Mouse (Mus musculus) heart, adult 2 months (tissue): Measurements from ENCODE around the gene Gm3776.

Source experiments
- CTCF ChIP-seq: fragments of 200-600 bp; IDR thresholded peaks from 2 replicates; pipeline ENCODE4 v1.8.1; 2022; ENCODE audit warnings: antibody characterized with exemption, mild to moderate bottlenecking, moderate library complexity
- EP300 ChIP-seq: fragments of 200-500 bp; IDR thresholded peaks from 2 replicates; pipeline ENCODE4 v1.6.1; 2011; ENCODE audit warnings: low read depth, low read length, control low read depth; ENCODE audit not compliant: insufficient read depth
- POLR2A ChIP-seq: fragments of 200-500 bp; IDR thresholded peaks from 2 replicates; pipeline ENCODE4 v1.6.1; 2011; ENCODE audit warnings: mild to moderate bottlenecking, low read depth, low read length, control low read depth; ENCODE audit not compliant: insufficient read depth

- TF ChIP-seq CTCF (no peak), POLR2A (no peak), EP300 (no peak)
Measured at GRCm38 (mm10) chr9:78210821-78211220, 46.1 kb upstream of the Gm3776 start.
